Mouse (Mus musculus) midbrain, embryonic 14.5 days (tissue): ENCODE results near the gene Zfp488. TPM values are rescaled to one million over a fixed set of nuclear protein-coding genes. Genes with fewer than 3 reads are reported as not detected.

ENCODE experiments used
- polyA plus RNA-seq: library from polyadenylated mRNA; unstranded; fragments of >200 nt; fragmentation: Nextera tagmentation; extraction: Ambion mirVana; gene quantifications from 2 replicates; pipeline ENCODE4 v1.2.1, GENCODE M21; 2014

Zfp488 gene
- polyA plus RNA-seq, 1 experiment from 2014 or later = 1.8 TPM

Other genes with a start within 250 kb of the Zfp488 start
- 4.9 and 5.5 TPM in 2 replicates for gene Gdf10, start 55.2 kb downstream of the Zfp488 start, polyA plus RNA-seq
- not detected in 2 replicates for gene Gdf2, start 37.7 kb downstream of the Zfp488 start, polyA plus RNA-seq
- not detected in 2 replicates for gene Rbp3, start 24.8 kb downstream of the Zfp488 start, polyA plus RNA-seq
- not detected in 2 replicates for gene Gm30083, start 36.4 kb upstream of the Zfp488 start, polyA plus RNA-seq
- gene Gm5460, start 38.0 kb upstream of the Zfp488 start, polyA plus RNA-seq = not detected in 2 replicates
- not detected in 2 replicates for gene Antxrl, start 73.9 kb upstream of the Zfp488 start, polyA plus RNA-seq
- not detected in 2 replicates for gene Anxa8, start 107.2 kb upstream of the Zfp488 start, polyA plus RNA-seq
- gene A630023A22Rik, start 124.0 kb upstream of the Zfp488 start, polyA plus RNA-seq = not detected in 2 replicates
- 0.13 and 0.18 TPM in 2 replicates for gene Npy4r, start 173.7 kb upstream of the Zfp488 start, polyA plus RNA-seq
- 5.7 and 6.8 TPM in 2 replicates for gene Gprin2, start 222.9 kb upstream of the Zfp488 start, polyA plus RNA-seq
- gene Syt15, start 240.8 kb upstream of the Zfp488 start, polyA plus RNA-seq = 0.28 and 0.42 TPM in 2 replicates